Mouse (Mus musculus): ENCODE data around the gene Fam167b. TPM values are rescaled to one million over a fixed set of nuclear protein-coding genes. Genes with fewer than 3 reads are reported as not detected.

The Fam167b gene
- polyA plus RNA-seq, 1 experiment from 2014 or later: 0.31 TPM

- 81% methylated on average over 4 of the region's 4 CpGs for WGBS
Measured at GRCm38 (mm10) chr4:129588865-129589264, 10.5 kb upstream of the Fam167b start.

GRCm38 (mm10) chr4:129586943-129587342, 8.6 kb upstream of the Fam167b start:
- peaks cover 8% of the 10 kb centered on the region; the same call in 1 of the 2 replicates for H3K4me1 ChIP-seq
- 34% methylated on average over 1 of the region's 1 CpGs for WGBS

More at GRCm38 (mm10) chr4:129588865-129589264, 10.5 kb upstream of the Fam167b start:
- Histone ChIP-seq H3K36me3 (replicated peaks) (peaks cover 34% of the 10 kb centered on the region), H3K27ac (no peak overlapping the region), H3K4me2 (no peak overlapping the region), H3K4me1 (peaks cover 8% of the 10 kb centered on the region; the same call in 1 of the 2 replicates), H3K27me3 (replicated peaks) (no peaks in the 10 kb centered on the region), H3K9ac (no peak overlapping the region), H3K9me3 (no peaks in the 10 kb centered on the region), H3K4me3 (no peak overlapping the region)
- no peak for ATAC-seq (replicated peaks)

GRCm38 (mm10) chr4:129585773-129586172, 7.4 kb upstream of the Fam167b start:
- H3K9me3 ChIP-seq: no peaks in the 10 kb centered on the region
- H3K4me3 ChIP-seq: no peak overlapping the region
- H3K4me2 ChIP-seq: no peak overlapping the region
- H3K27ac ChIP-seq: no peak overlapping the region
- peaks cover 7% of the 10 kb centered on the region; the same call in 1 of the 2 replicates for H3K36me3 ChIP-seq (replicated peaks)
- H3K4me1 ChIP-seq: peaks cover 8% of the 10 kb centered on the region; the same call in 1 of the 2 replicates
- H3K27me3 ChIP-seq (replicated peaks): no peaks in the 10 kb centered on the region
- WGBS: 86% methylated on average over 9 of the region's 9 CpGs
- no peak overlapping the region for H3K9ac ChIP-seq
- no peak for ATAC-seq (replicated peaks)

More at GRCm38 (mm10) chr4:129586943-129587342, 8.6 kb upstream of the Fam167b start:
- Histone ChIP-seq H3K9ac (no peak overlapping the region), H3K9me3 (no peaks in the 10 kb centered on the region), H3K4me3 (no peak overlapping the region), H3K27me3 (replicated peaks) (no peaks in the 10 kb centered on the region), H3K36me3 (replicated peaks) (peaks cover 18% of the 10 kb centered on the region), H3K4me2 (no peak overlapping the region), H3K27ac (no peak overlapping the region)
- no peak for ATAC-seq (replicated peaks)

- no peak for ATAC-seq (replicated peaks)
- Histone ChIP-seq H3K4me1 (peaks cover 8% of the 10 kb centered on the region; the same call in 1 of the 2 replicates), H3K4me2 (peak overlapping the region; percentile 49), H3K27ac (no peak overlapping the region), H3K27me3 (replicated peaks) (no peaks in the 10 kb centered on the region), H3K36me3 (replicated peaks) (no peaks in the 10 kb centered on the region), H3K9me3 (no peaks in the 10 kb centered on the region), H3K4me3 (peak overlapping the region; percentile 24), H3K9ac (peak overlapping the region; percentile 12; the same call in 1 of the 2 replicates)
- WGBS: 2% methylated on average over 36 of the region's 36 CpGs
Measured at GRCm38 (mm10) chr4:129584884-129585608, 6.7 kb upstream of the Fam167b start.

- Histone ChIP-seq H3K4me3 (no peak overlapping the region), H3K27ac (no peak overlapping the region), H3K9ac (no peak overlapping the region), H3K4me2 (peak overlapping the region; percentile 49), H3K4me1 (peaks cover 8% of the 10 kb centered on the region; the same call in 1 of the 2 replicates), H3K9me3 (no peaks in the 10 kb centered on the region), H3K27me3 (replicated peaks) (no peaks in the 10 kb centered on the region), H3K36me3 (replicated peaks) (no peaks in the 10 kb centered on the region)
- WGBS: 79% methylated on average over 1 of the region's 1 CpGs
- no peak for ATAC-seq (replicated peaks)
Measured at GRCm38 (mm10) chr4:129584370-129584769, 6.0 kb upstream of the Fam167b start.

GRCm38 (mm10) chr4:129582251-129582650, 3.9 kb upstream of the Fam167b start:
- Histone ChIP-seq H3K4me2 (no peak overlapping the region), H3K36me3 (replicated peaks) (no peaks in the 10 kb centered on the region), H3K27me3 (replicated peaks) (no peaks in the 10 kb centered on the region), H3K27ac (no peak overlapping the region), H3K4me1 (peaks cover 10% of the 10 kb centered on the region; the same call in 1 of the 2 replicates), H3K4me3 (no peak overlapping the region), H3K9me3 (no peaks in the 10 kb centered on the region), H3K9ac (no peak overlapping the region)
- WGBS: 78% methylated on average over 1 of the region's 1 CpGs
- ATAC-seq (replicated peaks): no peak

- H3K9ac ChIP-seq: no peak overlapping the region
- ATAC-seq (replicated peaks): no peak
- H3K36me3 ChIP-seq (replicated peaks): no peaks in the 10 kb centered on the region
- no peak overlapping the region for H3K4me3 ChIP-seq
- H3K27me3 ChIP-seq (replicated peaks): no peaks in the 10 kb centered on the region
- no peak overlapping the region for H3K4me2 ChIP-seq
- 76% methylated on average over 7 of the region's 7 CpGs for WGBS
- H3K4me1 ChIP-seq: peaks cover 12% of the 10 kb centered on the region; the same call in 1 of the 2 replicates
- no peaks in the 10 kb centered on the region for H3K9me3 ChIP-seq
- no peak overlapping the region for H3K27ac ChIP-seq
Measured at GRCm38 (mm10) chr4:129580347-129580746, 2.0 kb upstream of the Fam167b start.

- no peak overlapping the region for H3K9ac ChIP-seq
- no peak overlapping the region for H3K27ac ChIP-seq
- no peaks in the 10 kb centered on the region for H3K9me3 ChIP-seq
- H3K4me1 ChIP-seq: peaks cover 6% of the 10 kb centered on the region; the same call in 1 of the 2 replicates
- no peaks in the 10 kb centered on the region for H3K36me3 ChIP-seq (replicated peaks)
- H3K4me2 ChIP-seq: no peak overlapping the region
- H3K4me3 ChIP-seq: no peak overlapping the region
- 83% methylated on average over 7 of the region's 7 CpGs for WGBS
- ATAC-seq (replicated peaks): no peak
- no peaks in the 10 kb centered on the region for H3K27me3 ChIP-seq (replicated peaks)
Measured at GRCm38 (mm10) chr4:129577688-129578087, 661 bp downstream of the Fam167b start.

GRCm38 (mm10) chr4:129576863-129577491, 1.4 kb downstream of the Fam167b start:
- no peaks in the 10 kb centered on the region for H3K9me3 ChIP-seq
- H3K27me3 ChIP-seq (replicated peaks): no peaks in the 10 kb centered on the region
- WGBS: 24% methylated on average over 21 of the region's 21 CpGs
- H3K9ac ChIP-seq: no peak overlapping the region
- no peak overlapping the region for H3K27ac ChIP-seq
- peak overlapping the region; percentile 26 for H3K4me2 ChIP-seq
- H3K36me3 ChIP-seq (replicated peaks): no peaks in the 10 kb centered on the region
- no peak for ATAC-seq (replicated peaks)
- peaks cover 6% of the 10 kb centered on the region; the same call in 1 of the 2 replicates for H3K4me1 ChIP-seq
- H3K4me3 ChIP-seq: no peak overlapping the region

GRCm38 (mm10) chr4:129575171-129575844, 3.0 kb downstream of the Fam167b start:
- no peaks in the 10 kb centered on the region for H3K27me3 ChIP-seq (replicated peaks)
- no peak overlapping the region for H3K27ac ChIP-seq
- no peak overlapping the region for H3K4me3 ChIP-seq
- 70% methylated on average over 7 of the region's 8 CpGs for WGBS
- H3K36me3 ChIP-seq (replicated peaks): no peaks in the 10 kb centered on the region
- ATAC-seq (replicated peaks): no peak
- H3K4me2 ChIP-seq: no peak overlapping the region
- peaks cover 6% of the 10 kb centered on the region; the same call in 1 of the 2 replicates for H3K4me1 ChIP-seq
- H3K9ac ChIP-seq: no peak overlapping the region
- no peaks in the 10 kb centered on the region for H3K9me3 ChIP-seq

GRCm38 (mm10) chr4:129573430-129573829, 4.9 kb downstream of the Fam167b start, which contains the start of gene Lck:
Lck (minus strand) TSS chr4:129573641.
- Histone ChIP-seq H3K4me3 (no peak within 1 kb of the TSS), H3K9ac (no peak within 1 kb of the TSS), H3K4me1 (peaks cover 6% of the 10 kb centered on the region; the same call in 1 of the 2 replicates), H3K36me3 (replicated peaks) (no peaks in the 10 kb centered on the region), H3K27me3 (replicated peaks) (no peaks in the 10 kb centered on the region), H3K9me3 (no peaks in the 10 kb centered on the region), H3K27ac (no peak within 1 kb of the TSS), H3K4me2 (no peak within 1 kb of the TSS)
- 94% methylated on average over 8 of the region's 8 CpGs for WGBS
- no peak for ATAC-seq (replicated peaks)

GRCm38 (mm10) chr4:129573093-129573370, 5.3 kb downstream of the Fam167b start:
- no peak overlapping the region for H3K27ac ChIP-seq
- no peaks in the 10 kb centered on the region for H3K9me3 ChIP-seq
- H3K4me1 ChIP-seq: peaks cover 6% of the 10 kb centered on the region; the same call in 1 of the 2 replicates
- H3K36me3 ChIP-seq (replicated peaks): no peaks in the 10 kb centered on the region
- WGBS: 91% methylated on average over 4 of the region's 4 CpGs
- H3K27me3 ChIP-seq (replicated peaks): no peaks in the 10 kb centered on the region
- ATAC-seq (replicated peaks): no peak
- H3K4me3 ChIP-seq: no peak overlapping the region
- no peak overlapping the region for H3K9ac ChIP-seq
- no peak overlapping the region for H3K4me2 ChIP-seq

Measured in midbrain, embryonic 15.5 days (tissue).